Mouse (Mus musculus): ENCODE measurements at regions not wholly inside any gene's neighbourhood (a gene's known extent, or its start where the extent isn't known, plus 50 kb on each side); places are given as distances from the start of the nearest gene placed in this dataset.

DNA sequence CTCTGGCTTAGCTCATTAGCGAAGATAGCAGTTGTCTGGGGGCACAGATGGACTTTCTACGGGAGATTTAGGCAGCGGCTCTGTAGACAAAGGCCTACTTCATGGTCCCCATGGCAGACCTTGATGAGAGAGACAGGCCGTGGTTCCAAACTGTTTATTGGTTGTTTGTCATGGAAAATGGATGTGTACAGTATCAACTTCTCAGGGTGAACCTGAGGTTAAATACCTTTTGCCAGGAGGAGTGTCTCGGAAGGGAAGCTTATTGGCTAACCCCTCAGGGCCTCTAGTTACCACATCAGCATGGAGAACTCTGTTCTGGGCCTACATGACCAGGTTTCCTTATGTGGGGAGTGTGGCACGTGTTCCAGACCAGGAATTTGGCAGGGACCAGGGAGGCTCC, 59.1 kb upstream of the Arl4c start:
- TF ChIP-seq CTCF (IDR thresholded peaks at IDR 0.05; ENCODE audit: control insufficient read depth, insufficient read depth, insufficient read length) (no peak), MAX (IDR thresholded peaks at IDR 0.05) (no peak), MYOD1 (IDR thresholded peaks at IDR 0.05; ENCODE audit: control insufficient read depth, insufficient read length, low read depth) (no peak), FOSL1 (IDR thresholded peaks at IDR 0.05; ENCODE audit: insufficient read depth, low read length, poor library complexity, severe bottlenecking) (no peak), USF1 (IDR thresholded peaks at IDR 0.05; ENCODE audit: low read depth) (no peak), CEBPB (IDR thresholded peaks at IDR 0.05; ENCODE audit: low read depth) (no peak)

Data from C2C12 (cell line).